Mouse (Mus musculus) ES-Bruce4 (cell line): ENCODE results near the gene Ube4b.

Source experiments
- CTCF ChIP-seq: IDR thresholded peaks from one replicate; pipeline ENCODE4 v1.8.1; 2011; ENCODE audit warnings: low read depth, low read length
- POLR2A ChIP-seq: IDR thresholded peaks from one replicate; pipeline ENCODE4 v1.8.1; 2011; ENCODE audit warnings: low read length; ENCODE audit not compliant: insufficient read depth

DNA sequence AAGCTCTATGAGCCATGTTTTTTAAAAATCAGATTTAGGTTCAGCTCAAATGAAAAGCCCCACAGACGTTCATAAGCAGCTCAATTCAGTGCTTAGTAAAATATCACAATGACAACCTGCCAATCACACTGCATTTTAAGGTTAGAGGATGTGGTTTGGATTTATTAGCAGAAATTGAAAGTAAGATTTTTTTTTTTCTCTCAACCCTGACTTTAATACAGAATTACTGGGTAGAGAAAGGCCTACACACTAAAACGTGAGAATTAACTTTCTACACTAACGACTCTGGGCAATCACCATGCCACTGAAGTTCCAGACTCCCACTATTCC is 118.1 kb downstream of the Ube4b start:
- no peak for TF ChIP-seq CTCF
- TF ChIP-seq POLR2A, result no peak
